Mouse (Mus musculus): ENCODE measurements around the gene Smim23.

Smim23 gene

DNA sequence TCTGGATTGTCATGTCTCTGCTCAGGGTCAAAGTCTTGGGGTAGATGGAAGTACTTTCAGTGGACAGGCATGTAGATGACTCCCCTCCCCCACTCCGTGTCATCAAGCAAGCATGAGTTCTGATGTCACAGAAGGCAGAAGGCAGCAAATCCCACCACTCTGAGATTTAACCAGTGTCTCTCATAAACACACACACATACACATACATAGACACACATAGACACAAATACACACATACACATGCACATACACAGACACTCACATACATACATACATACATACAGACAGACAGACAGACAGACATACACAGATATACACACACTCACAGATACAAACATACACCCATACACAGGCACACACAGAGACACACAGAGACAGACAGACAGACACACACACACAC, at the start of gene Smim23:
TSS of gene Smim23 (minus strand) at position 101 of the 400 bp plus-strand sequence.
- DNase-seq (ENCODE audit: low read depth): no peak

DNA sequence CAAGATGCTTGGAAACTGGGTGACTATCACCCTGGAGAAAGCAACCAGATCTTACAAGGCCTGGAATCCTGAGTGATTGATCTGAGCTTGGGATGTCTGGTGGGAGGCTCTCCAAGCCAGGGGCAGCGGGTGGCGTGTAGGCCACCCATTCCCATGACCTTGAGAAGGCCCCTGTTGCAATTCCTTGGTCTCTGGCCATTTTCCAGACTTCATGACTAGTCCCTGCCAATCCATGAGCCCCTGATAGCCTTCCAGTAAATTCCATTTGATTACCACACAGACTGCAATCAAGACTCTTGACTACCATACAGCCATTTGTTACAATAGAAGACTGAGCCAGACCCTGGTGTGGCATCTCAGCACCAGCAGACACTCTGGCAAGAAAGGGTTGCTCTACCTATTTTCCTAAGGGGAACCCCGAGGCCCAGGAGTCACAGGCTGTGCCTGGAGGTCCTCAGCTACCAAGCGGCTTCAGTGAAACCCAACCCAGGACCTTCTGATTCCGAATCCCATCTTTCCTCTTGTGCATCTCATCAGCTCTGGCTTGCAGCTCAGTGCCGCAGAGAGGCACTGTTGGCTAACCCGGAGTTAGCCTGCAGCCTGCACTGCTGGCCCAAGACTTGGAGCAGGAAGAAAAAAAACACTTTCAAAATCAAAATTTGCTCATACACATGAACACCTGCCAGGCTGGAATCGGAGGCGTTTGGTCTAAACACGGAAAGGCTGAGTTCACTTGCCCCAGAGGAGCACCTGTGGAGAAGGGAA, 44.4 kb upstream of the Smim23 start:
- DNase-seq (ENCODE audit: low read depth): peak; percentile 82

- no peak for DNase-seq (ENCODE audit: low read depth)
Measured at GRCm38 (mm10) chr11:32864615-32865014, 40.2 kb upstream of the Smim23 start.

- peak; percentile 32 for DNase-seq (ENCODE audit: low read depth)
Measured at GRCm38 (mm10) chr11:32857418-32857879, 33.0 kb upstream of the Smim23 start.

DNA sequence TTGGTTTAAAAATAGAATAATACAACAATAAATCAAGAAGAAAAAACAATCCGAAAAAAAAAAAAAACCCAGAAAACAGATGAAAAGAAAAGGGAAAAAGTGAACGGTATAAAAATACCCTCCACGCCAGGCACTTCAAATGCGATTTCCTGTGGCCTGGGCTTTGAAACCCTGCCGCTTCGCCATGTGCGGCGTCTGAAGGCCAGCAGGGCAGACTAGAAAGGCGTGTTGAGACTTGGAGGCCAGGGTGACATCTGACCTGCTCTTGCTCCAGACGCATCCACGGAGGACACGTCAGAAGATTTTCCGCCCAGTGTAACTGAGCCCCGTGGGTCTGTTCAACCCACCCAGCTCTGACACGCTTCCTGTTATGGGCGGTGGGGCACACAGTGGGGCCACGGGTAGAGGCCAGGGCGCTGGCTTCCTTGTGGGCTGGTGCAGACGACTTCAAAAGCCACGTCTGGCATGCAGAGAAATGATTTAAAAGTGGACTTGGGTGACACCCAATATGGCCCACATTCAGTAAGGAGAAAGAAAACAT, 22.3 kb upstream of the Smim23 start:
- no peak for DNase-seq (ENCODE audit: low read depth)

GRCm38 (mm10) chr11:32841169-32841568, 16.8 kb upstream of the Smim23 start:
- peak; percentile 17 for DNase-seq (ENCODE audit: low read depth)

DNA sequence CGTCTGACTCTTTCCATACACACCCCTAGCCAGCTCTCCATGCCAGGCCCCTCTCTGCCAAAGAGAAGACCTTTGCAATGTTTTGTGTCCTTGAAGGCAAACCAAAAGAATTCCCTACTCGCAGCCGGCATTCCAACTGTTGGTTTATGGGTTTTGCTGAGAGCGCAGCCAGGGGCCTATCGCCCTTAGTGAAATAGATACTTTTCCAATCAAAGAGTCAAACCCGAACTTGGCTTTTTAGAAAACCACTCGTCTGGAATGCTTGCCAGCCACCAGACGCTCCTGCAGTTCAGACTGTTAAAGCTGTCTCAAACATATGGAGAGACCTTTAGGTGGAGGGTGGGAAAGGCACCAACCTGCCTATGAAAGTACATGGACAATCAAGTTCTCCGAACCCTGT, 15.9 kb upstream of the Smim23 start:
- DNase-seq (ENCODE audit: low read depth): no peak

DNA sequence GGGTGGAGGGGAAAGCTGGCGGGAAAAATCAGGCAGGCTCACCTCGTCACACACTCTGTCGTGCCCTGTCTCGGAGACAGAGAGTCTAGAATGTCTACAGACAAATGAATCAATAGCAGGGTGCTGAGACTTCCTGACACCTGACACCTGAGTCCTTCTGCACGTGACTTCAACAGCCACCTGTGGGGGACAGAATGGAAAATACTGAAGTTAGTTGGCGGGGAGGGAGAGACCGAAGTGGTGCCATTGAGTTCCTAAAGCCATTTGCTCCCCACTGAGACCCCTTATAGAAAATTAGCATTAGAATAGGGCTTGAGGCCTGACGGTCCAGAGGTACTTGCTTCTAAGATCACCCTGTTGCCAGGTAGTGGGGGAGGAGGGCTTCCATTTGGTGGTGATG, 10.6 kb upstream of the Smim23 start:
- DNase-seq (ENCODE audit: low read depth): no peak

- DNase-seq (ENCODE audit: low read depth): no peak
Measured at GRCm38 (mm10) chr11:32834367-32834918, 10.0 kb upstream of the Smim23 start.

GRCm38 (mm10) chr11:32817566-32817965, 6.8 kb downstream of the Smim23 start:
- no peak for DNase-seq (ENCODE audit: low read depth)

DNA sequence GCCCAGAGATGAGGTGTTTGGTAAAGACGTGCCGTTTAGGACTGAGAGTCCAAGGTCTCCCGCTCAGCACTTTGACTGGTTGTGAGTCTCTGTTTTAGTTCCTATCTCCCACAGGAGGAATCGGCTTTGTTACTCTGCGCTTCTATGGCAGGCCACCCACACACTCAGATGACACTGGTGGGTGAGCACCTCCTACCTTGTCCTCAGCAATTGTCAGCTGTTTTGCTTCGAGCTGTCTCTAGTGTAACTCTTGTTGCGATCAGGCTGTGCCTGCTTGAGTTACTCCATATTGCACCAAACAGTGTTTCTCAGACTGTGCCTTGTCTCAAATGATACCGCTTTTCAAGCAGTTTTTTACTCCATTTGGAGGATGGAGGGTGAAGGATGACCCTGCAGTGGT, 10.1 kb downstream of the Smim23 start:
- no peak for DNase-seq (ENCODE audit: low read depth)

- DNase-seq (ENCODE audit: low read depth): peak; percentile 73
Measured at GRCm38 (mm10) chr11:32809091-32809490, 15.3 kb downstream of the Smim23 start.

DNA sequence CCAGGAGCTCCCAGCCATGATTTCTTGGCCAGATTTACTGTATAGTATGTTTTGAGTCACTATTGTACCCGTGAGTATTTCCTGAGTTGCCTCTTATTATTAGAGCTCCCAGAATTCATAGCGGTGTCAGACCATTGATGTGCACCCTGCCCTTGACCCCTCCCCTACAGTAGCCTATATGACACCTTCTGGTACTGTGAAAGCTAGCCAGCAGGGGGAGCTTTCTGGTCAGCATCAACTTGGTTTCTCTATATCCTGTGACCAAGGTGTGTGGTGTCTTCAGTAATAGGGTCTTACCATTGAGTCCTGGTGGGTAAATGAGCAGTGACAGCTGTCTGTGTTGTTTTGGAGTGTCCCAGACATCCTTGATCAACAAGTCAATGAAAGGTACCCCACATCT, 18.4 kb downstream of the Smim23 start:
- peak; percentile 56 for DNase-seq (ENCODE audit: low read depth)

DNA sequence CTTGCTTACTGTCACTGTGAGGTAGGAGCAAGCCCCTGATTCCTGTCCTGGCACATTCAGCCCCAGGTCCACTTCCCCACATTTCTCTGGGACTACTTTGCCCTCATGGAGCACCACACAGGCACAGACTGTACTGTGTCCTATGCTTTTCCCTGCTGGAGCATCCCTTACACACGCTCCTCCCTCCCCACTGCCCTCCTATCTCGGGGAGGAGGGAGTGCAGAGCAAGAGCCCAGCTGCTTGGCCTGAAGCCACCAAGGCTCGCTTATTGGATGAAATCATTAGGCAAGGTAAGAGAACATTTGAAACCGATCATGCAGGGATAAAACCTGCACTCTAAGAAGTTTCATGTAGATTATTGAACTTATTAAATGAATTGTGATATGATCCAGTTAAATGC, 20.7 kb downstream of the Smim23 start:
- peak; percentile 36 for DNase-seq (ENCODE audit: low read depth)

DNA sequence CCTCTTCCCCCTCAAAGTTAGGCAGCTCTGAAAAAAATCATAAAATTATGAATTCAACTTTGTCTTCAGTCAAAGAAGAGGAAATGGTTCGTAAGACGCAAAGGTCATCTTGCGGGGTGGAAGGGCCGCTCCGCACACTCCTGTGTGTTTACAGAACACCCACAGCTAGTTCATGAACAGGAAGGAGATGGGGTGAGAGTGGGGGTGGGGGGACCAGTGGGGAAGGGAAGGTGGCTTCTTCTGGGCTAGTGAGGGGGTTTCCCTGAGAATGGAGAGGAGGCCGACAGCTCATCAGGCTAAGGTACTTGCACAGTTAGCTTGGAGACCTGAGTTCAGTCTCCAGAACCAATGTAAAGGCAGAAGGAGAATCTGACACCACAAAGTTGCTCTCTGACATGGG, 22.7 kb downstream of the Smim23 start:
- DNase-seq (ENCODE audit: low read depth): no peak

GRCm38 (mm10) chr11:32800929-32801375, 23.5 kb downstream of the Smim23 start:
- DNase-seq (ENCODE audit: low read depth): peak; percentile 7

- DNase-seq (ENCODE audit: low read depth): no peak
Measured at GRCm38 (mm10) chr11:32798445-32798844, 26.0 kb downstream of the Smim23 start.

GRCm38 (mm10) chr11:32794759-32795445, 29.5 kb downstream of the Smim23 start:
- DNase-seq (ENCODE audit: low read depth): no peak

GRCm38 (mm10) chr11:32786201-32786600, 38.2 kb downstream of the Smim23 start:
- peak; percentile 28 for DNase-seq (ENCODE audit: low read depth)

- peak; percentile 35 for DNase-seq (ENCODE audit: low read depth)
Measured at GRCm38 (mm10) chr11:32785591-32786147, 38.7 kb downstream of the Smim23 start.

DNA sequence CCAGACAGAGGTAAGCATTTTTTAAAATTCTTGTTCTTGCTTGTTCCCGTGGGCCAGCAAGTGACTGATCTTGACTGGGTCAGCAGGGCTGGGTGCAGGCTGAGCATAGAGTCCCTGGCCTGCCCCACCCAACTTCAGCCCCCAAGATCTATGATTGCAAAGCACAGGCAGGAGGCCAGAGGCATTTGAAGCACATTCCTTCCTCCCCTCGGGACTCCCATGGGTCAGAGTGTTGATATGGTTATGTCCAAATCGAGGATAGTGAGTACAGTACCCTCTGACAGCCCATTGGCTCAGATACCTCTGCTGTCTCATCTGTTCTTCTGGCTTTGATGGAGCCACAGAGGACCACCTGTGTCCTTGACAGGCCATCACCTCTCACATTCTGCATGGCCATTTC, 41.7 kb downstream of the Smim23 start:
- peak; percentile 43 for DNase-seq (ENCODE audit: low read depth)

DNA sequence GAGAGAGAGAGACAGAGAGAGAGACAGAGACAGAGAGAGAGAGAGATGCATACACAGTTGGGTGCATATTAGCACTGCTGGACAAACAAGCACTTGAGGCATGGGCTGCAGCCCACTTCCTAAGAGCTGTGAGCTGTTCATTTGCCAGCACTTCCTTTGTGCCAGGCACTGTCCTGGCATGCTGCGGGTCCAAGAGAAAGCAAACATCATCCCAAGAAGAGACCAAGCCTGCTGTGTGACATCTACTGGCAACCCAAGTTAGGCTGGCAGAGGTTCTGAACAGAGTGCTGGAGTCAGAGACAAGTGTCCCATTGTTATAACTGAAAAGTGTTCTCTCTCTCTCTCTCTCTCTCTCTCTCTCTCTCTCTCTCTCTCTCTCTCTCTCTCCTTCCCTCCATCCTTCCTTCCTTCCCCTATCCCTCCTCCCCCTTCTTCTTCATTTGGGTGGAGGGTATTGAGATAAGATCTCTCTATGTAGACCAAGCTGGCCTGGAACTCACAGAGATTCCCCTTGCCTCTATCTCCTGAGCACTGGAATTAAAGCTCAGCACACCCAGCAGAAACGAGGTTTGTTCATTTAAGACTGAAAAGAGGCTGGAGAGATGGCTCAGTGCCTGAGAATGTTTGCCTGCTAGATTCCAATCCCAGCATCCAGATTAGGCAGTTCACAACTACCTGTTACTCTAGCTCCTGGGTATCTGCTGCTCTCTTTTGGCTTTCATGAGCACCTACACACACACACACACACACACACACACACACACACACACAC, 42.6 kb downstream of the Smim23 start:
- DNase-seq (ENCODE audit: low read depth): no peak
